Mouse (Mus musculus) fat pad, adult 2 months (tissue): ENCODE measurements at regions not wholly inside any gene's neighbourhood (a gene's known extent, or its start where the extent isn't known, plus 50 kb on each side); places are given as distances from the start of the nearest gene placed in this dataset.

Experiments
- DNase-seq: peaks from one replicate; pipeline ENCODE4 v3.0.0-alpha.2; 2011; ENCODE audit warnings: low read depth, low spot score; ENCODE audit errors: extremely low read depth

- no peak for DNase-seq
Observed at GRCm38 (mm10) chrX:70820518-70820917, 229.5 kb upstream of the Mamld1 start.

GRCm38 (mm10) chrX:70817771-70818170, 232.3 kb upstream of the Mamld1 start:
- no peak for DNase-seq

- DNase-seq, result no peak
Observed at GRCm38 (mm10) chrX:70816662-70817061, 233.4 kb upstream of the Mamld1 start.

GRCm38 (mm10) chrX:70791796-70792195, 258.3 kb upstream of the Mamld1 start:
- DNase-seq, result peak; percentile 1

- no peak for DNase-seq
Observed at GRCm38 (mm10) chrX:70762862-70763261, 285.9 kb upstream of the Tmem185a start.

- no peak for DNase-seq
Observed at GRCm38 (mm10) chrX:70713004-70713604, 236.1 kb upstream of the Tmem185a start.

- no peak for DNase-seq
Observed at GRCm38 (mm10) chrX:70682194-70682593, 205.2 kb upstream of the Tmem185a start.

GRCm38 (mm10) chrX:70667092-70667491, 190.1 kb upstream of the Tmem185a start:
- peak; percentile 64 for DNase-seq
